Comparison of ENCODE assay signal across 14 mouse cellular contexts in the genomic region with DNA sequence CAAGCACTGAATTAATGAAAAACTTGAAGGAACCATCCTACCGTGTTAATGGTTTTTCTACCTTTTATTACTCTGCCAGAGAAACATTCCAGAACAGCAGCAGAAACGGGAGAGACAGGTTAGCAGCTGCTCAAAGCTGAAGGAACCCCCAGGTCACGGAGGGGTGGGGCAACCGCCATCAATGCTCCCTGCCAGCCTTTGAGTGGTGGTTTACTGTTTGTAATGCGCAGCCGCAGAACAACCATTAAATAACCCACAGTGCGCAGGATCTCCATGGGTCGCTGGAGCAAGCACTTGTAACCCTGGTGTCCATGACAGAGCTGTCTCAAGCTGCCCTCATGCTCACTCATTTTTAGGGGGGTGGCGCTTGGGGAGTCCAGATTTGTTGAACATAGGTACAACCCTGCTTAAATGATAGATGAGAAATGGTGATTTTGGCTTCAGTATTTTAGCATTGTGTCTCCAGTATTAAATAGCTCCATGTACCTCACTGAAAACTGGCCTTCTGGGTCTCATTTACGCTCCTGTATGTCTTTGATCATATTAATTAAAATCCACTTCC.
DNase-seq lines count a peak whose midpoint lies in the region; ATAC-seq and TF ChIP-seq lines count a peak whose summit lies in the region.
"Had no signal": no experiment of that assay in that cellular context is flagged by ENCODE, and none has a peak within 500 bp of the region (broad histone marks: within the 10 kb centered on the region; RNA-seq: fewer than 3 reads in every experiment).

No protein-coding gene starts in this region.

- H3K4me1 ChIP-seq in neural tube, embryonic 12.5 days = peaks cover 5% of the 10 kb centered on the region
- H3K4me1 ChIP-seq in limb, embryonic 13.5 days = peaks cover 26% of the 10 kb centered on the region
- no peaks in the 10 kb centered on the region for H3K4me1 ChIP-seq in stomach, postnatal 0 days (replicated peaks; ENCODE audit: control insufficient read depth, insufficient read depth)

- DNase-seq in neural tube, embryonic 10.5 days (ENCODE audit: extremely low spot score, low spot score) = no peak
- peak; percentile 75 for DNase-seq in kidney, adult 9 months
- DNase-seq in stomach, postnatal 0 days (ENCODE audit: low spot score) = no peak
- no peak for DNase-seq in frontal cortex, postnatal 25 days (ENCODE audit: low spot score in 2 of 2)
- DNase-seq in thymus, postnatal 25 days = no peak
- DNase-seq in frontal cortex, adult 2 months (ENCODE audit: extremely low spot score in 1 of 2, low spot score in 1 of 2) = no peak
- DNase-seq: adrenal gland, postnatal 14 days; gastrocnemius, postnatal 25 days; heart, postnatal 14 days; lung, postnatal 4 days; right cerebral cortex, postnatal 25 days had no signal

- TF ChIP-seq CTCF in stomach, postnatal 0 days (IDR thresholded peaks at IDR 0.05; ENCODE audit: low read depth) = no peak

- H3K4me3 ChIP-seq in neural tube, embryonic 12.5 days = no peak overlapping the region
- no peak overlapping the region for H3K4me3 ChIP-seq in limb, embryonic 13.5 days
- H3K4me3 ChIP-seq in stomach, postnatal 0 days (ENCODE audit: low read depth, low read length) = no peak overlapping the region

- no peak overlapping the region for H3K27ac ChIP-seq in neural tube, embryonic 12.5 days
- no peak overlapping the region for H3K27ac ChIP-seq in limb, embryonic 13.5 days
- H3K27ac ChIP-seq in stomach, postnatal 0 days (replicated peaks) = 0 out of 2 replicates have a peak overlapping the region, but pooled peaks have one; percentile 8
- H3K27ac ChIP-seq: liver, embryonic 14.5 days had no signal

- no peaks in the 10 kb centered on the region for H3K27me3 ChIP-seq in neural tube, embryonic 12.5 days (replicated peaks)
- H3K27me3 ChIP-seq in limb, embryonic 13.5 days = no peaks in the 10 kb centered on the region
- no peaks in the 10 kb centered on the region for H3K27me3 ChIP-seq in stomach, postnatal 0 days (ENCODE audit: control insufficient read depth, insufficient read depth, low read length)

- H3K36me3 ChIP-seq in neural tube, embryonic 12.5 days = no peaks in the 10 kb centered on the region
- no peaks in the 10 kb centered on the region for H3K36me3 ChIP-seq in limb, embryonic 13.5 days
- no peaks in the 10 kb centered on the region for H3K36me3 ChIP-seq in stomach, postnatal 0 days (ENCODE audit: control insufficient read depth, insufficient read depth, low read length)

- H3K4me2 ChIP-seq in neural tube, embryonic 12.5 days (replicated peaks) = peak overlapping the region; percentile 6
- H3K4me2 ChIP-seq in limb, embryonic 13.5 days (replicated peaks) = 0 out of 2 replicates have a peak overlapping the region, but pooled peaks have one; percentile 16
- no peak overlapping the region for H3K4me2 ChIP-seq in stomach, postnatal 0 days (replicated peaks; ENCODE audit: low read depth)

- H3K9ac ChIP-seq in neural tube, embryonic 12.5 days = no peak overlapping the region
- no peak overlapping the region for H3K9ac ChIP-seq in limb, embryonic 13.5 days
- H3K9ac ChIP-seq in stomach, postnatal 0 days (ENCODE audit: low read length) = no peak overlapping the region
- H3K9ac ChIP-seq: liver, embryonic 14.5 days had no signal

- no peak for ATAC-seq in neural tube, embryonic 12.5 days (ENCODE audit: low FRiP score, low read depth)
- ATAC-seq in limb, embryonic 13.5 days (ENCODE audit: low FRiP score, low read depth) = no peak
- no peak for ATAC-seq in stomach, postnatal 0 days (ENCODE audit: low FRiP score, low TSS enrichment)

- TF ChIP-seq EP300 in stomach, postnatal 0 days (optimal IDR thresholded peaks at IDR 0.05) = no peak

- WGBS in neural tube, embryonic 12.5 days = 46% methylated on average over 10 of the region's 10 CpGs
- WGBS in limb, embryonic 13.5 days = 42% methylated on average over 10 of the region's 10 CpGs
- 70% methylated on average over 10 of the region's 10 CpGs for WGBS in stomach, postnatal 0 days

- no peaks in the 10 kb centered on the region for H3K9me3 ChIP-seq in neural tube, embryonic 12.5 days
- no peaks in the 10 kb centered on the region for H3K9me3 ChIP-seq in limb, embryonic 13.5 days
- H3K9me3 ChIP-seq in stomach, postnatal 0 days (ENCODE audit: control insufficient read depth, low read length) = no peaks in the 10 kb centered on the region
